Mouse (Mus musculus) liver, adult 10 weeks (tissue): Measurements from ENCODE around the gene Akap9. TPM values are rescaled to one million over a fixed set of nuclear protein-coding genes. Genes with fewer than 3 reads are reported as not detected.

Experiments
- polyA plus RNA-seq: library from polyadenylated mRNA; stranded (reverse); fragments of 350-450 nt; fragmentation: Illumina TruSeq; extraction: RNeasy Lipid Tissue Mini Kit (QIAGEN cat#74804); gene quantifications from one replicate; pipeline ENCODE4 v1.2.3, GENCODE M21; 2014; ENCODE audit warnings: low read depth, low replicate concordance

Gene Akap9
- polyA plus RNA-seq: 21.5 TPM

DNA sequence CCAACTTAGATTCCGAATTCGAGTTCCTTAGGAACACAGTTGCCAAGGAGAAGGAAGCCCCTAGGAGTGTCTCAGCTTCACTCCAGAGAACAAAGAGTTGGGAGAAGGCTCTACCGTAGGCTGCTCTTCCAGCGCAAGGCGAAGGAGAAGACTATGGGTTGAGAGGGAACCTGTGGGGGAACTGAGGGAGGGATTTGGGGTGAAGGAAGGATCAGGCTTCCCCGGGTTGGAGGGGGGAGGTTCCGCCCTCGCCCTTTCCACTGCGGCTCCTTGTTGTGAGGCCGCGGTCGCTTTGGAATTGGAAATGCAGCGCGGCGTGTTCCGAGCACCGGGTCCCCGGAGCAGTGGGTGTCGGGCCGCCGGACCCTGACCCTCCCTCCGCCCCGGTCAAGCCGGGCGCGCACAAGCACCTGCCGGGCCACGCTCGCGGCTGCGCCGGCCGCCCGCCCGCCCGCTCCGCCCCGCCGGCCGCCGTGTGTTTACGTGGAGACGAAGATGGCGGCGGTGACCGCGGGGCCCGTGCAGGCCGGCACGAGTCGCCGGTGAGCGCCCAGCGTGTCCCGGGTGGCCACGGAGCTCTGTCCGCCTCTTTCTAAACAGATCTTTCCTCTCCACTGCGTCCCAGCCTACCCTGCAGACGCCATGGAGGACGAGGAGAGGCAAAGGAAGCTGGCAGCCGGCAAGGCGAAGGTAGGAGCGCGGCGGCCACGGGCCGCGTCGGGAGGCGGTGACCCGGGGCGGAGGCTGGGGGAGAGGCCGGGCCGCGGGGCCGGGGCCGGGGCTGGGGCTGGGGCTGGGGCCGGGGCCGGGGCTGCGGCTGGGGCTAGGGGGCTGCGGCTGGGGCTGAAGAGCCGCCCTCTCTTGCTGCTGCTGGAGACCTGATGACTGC is at the start of gene Akap9:
Gene Akap9 (plus strand): TSS at position 254 of the 889 bp plus-strand sequence.

DNA sequence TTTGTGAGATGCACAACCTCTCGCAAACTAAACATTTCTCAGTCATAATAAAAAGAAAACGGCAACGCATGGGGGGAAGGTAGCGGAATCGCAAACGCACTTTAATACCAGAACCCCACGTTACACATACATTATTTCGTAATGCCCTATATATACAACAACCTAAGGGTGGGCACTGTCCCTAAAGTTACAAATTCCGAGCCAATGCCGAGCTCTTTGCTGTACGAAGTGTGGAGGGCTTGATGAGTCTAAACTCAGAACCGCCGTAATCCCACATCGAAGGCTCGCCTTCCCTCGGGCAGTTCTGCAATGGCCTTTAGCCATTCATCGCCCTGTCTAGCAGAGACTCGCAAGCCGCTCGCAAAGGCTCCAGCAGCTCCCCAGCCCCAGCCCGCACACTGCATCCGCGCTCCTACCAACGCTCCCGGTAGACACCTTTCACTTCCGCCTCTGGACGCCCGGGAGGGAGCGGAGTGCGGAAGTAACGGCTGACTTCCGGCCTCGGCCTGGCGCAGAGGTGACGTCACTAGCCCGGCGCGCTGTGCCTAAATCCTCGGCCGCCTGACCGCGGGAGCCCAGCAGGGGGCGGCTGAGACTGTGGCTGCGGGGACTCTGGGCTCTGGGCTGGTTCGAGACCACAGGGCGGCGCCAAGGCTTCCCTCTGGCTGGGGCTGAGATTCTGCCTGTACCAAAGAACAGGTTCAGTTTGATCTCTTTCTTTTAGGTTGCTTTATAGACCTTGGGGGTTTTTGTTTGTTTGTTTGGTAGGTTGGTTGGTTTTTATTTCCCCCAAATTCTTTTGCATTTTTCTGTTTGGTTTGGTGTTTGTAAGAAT is 34.2 kb upstream of the Akap9 start, which contains the start of gene Mterf1a:
Gene Mterf1a (minus strand): TSS at position 475 of the 835 bp plus-strand sequence.

DNA sequence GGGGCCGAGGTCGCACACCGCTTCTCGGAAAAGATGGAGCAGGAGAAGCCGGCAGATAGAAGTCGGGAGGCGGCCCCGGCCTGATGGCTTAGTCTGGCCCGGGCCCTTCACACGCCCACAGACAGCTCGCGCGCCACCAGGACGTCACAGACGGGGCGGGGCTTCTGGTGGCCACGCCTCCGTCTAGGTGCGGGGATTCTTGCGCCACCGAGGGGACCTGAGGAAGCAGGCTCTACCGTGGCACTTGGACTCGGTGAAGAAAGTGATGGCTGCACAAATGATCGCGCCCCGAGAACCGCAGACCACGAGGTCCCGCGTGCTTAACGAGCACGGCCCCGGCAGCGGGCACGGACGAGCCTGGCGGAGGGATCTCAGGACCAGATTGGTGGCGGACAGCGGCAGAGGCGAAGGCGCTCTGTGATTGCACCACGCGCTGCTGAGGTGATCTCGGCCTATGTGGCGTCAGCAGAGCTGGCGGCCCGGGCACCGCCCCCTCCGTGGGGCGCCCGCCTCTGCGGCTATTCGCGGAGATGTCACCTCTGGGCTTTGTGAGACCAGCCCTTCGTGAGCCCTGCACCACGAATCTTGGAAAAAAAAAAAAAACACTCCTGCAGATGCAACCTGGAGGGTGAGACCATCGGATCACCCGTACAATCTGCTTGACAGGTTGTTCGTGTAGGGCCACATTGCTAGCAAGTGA is 176.6 kb downstream of the Akap9 start, which contains the start of gene Cyp51:
Gene Cyp51 (minus strand): TSS at position 406 of the 700 bp plus-strand sequence.

Other genes starting within 250 kb of the Akap9 start
- gene Ankib1, start 125.1 kb upstream of the Akap9 start, polyA plus RNA-seq: 16.4 TPM
- 31.5 TPM for gene Krit1, start 124.9 kb upstream of the Akap9 start, polyA plus RNA-seq
- not detected for gene Lrrd1, start 82.9 kb upstream of the Akap9 start, polyA plus RNA-seq
- gene Mterf1a, start 34.1 kb upstream of the Akap9 start, polyA plus RNA-seq: 6.1 TPM
- 259 TPM for gene Cyp51, start 176.7 kb downstream of the Akap9 start, polyA plus RNA-seq